In the genomic region with DNA sequence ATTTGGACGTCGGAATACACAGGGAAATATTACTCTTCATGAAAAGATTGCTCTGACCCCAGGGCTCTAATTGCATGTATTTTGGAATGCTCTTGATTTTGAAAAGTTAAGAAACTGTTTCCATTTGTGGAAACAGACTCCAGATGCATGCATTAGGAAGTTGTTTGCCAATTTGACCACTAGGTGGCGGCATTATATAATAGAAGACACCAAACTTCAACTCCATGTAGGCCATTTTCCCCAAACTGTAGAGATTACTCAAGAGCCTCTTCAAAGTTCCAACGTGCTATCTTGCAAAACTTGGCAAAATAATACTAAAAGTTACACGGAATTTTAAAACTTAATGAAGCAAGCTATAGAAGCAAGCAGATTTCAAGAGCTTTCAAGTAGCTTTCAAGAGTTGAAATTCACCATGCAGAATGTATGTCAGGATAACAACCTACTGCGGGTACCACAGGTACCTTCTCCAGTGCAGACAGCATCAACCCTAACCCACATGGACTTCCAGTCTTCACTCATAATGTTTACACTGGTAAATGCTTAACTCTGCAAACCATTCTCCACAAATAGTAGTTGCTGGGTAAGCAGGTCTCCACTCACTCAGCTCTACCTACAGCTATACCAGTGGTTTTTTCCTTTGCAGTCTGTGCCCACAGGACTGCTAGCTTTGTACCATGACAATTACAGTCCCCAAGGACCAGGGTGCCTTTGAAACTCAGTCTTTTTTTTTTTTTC, we compare ENCODE assay signal across 9 mouse cellular contexts.
DNase-seq lines count a peak whose midpoint lies in the region; ATAC-seq and TF ChIP-seq lines count a peak whose summit lies in the region.
"Had no signal": no experiment of that assay in that cellular context is flagged by ENCODE, and none has a peak within 500 bp of the region (broad histone marks: within the 10 kb centered on the region; RNA-seq: fewer than 3 reads in every experiment).

No protein-coding gene starts in this region.

- 18% methylated on average over 6 of the region's 6 CpGs for WGBS in spleen, adult 2 months
- WGBS in embryonic facial prominence, embryonic 10.5 days: 19% methylated on average over 6 of the region's 6 CpGs
- WGBS in intestine, embryonic 15.5 days: 19% methylated on average over 6 of the region's 6 CpGs
- WGBS in limb, embryonic 10.5 days: 21% methylated on average over 6 of the region's 6 CpGs

- H3K4me1 ChIP-seq in spleen, adult 2 months (ENCODE audit: control insufficient read depth, insufficient read depth, insufficient read length): peaks cover 21% of the 10 kb centered on the region; the same call in 1 of the 2 replicates
- no peaks in the 10 kb centered on the region for H3K4me1 ChIP-seq in embryonic facial prominence, embryonic 10.5 days
- no peaks in the 10 kb centered on the region for H3K4me1 ChIP-seq in intestine, embryonic 15.5 days (replicated peaks)
- peaks cover 3% of the 10 kb centered on the region; the same call in 1 of the 2 replicates for H3K4me1 ChIP-seq in limb, embryonic 10.5 days

- no peaks in the 10 kb centered on the region for H3K36me3 ChIP-seq in spleen, adult 2 months (ENCODE audit: control insufficient read depth, insufficient read depth, low read length)
- H3K36me3 ChIP-seq in embryonic facial prominence, embryonic 10.5 days (replicated peaks): no peaks in the 10 kb centered on the region
- H3K36me3 ChIP-seq in intestine, embryonic 15.5 days: no peaks in the 10 kb centered on the region
- H3K36me3 ChIP-seq in limb, embryonic 10.5 days: no peaks in the 10 kb centered on the region

- H3K4me3 ChIP-seq in spleen, adult 2 months (ENCODE audit: extremely low read depth, insufficient read depth, insufficient read length): no peak overlapping the region
- H3K4me3 ChIP-seq in embryonic facial prominence, embryonic 10.5 days: no peak overlapping the region
- H3K4me3 ChIP-seq in intestine, embryonic 15.5 days (replicated peaks): no peak overlapping the region
- H3K4me3 ChIP-seq in limb, embryonic 10.5 days: no peak overlapping the region
- H3K4me3 ChIP-seq: myocyte had no signal

- TF ChIP-seq CTCF in spleen, adult 2 months (IDR thresholded peaks at IDR 0.05; ENCODE audit: extremely low read depth, insufficient read depth, insufficient read length, insufficient replicate concordance): no peak

- H3K9me3 ChIP-seq in embryonic facial prominence, embryonic 10.5 days: no peaks in the 10 kb centered on the region
- H3K9me3 ChIP-seq in intestine, embryonic 15.5 days: no peaks in the 10 kb centered on the region
- no peaks in the 10 kb centered on the region for H3K9me3 ChIP-seq in limb, embryonic 10.5 days (replicated peaks)

- no peak for TF ChIP-seq POLR2A in spleen, adult 2 months (IDR thresholded peaks at IDR 0.05; ENCODE audit: low read depth, low read length)

- H3K9ac ChIP-seq in intestine, embryonic 15.5 days: no peak overlapping the region

- no peak overlapping the region for H3K4me2 ChIP-seq in intestine, embryonic 15.5 days (replicated peaks)

- no peak overlapping the region for H3K27ac ChIP-seq in spleen, adult 2 months (ENCODE audit: insufficient read depth, low read length)
- H3K27ac ChIP-seq in embryonic facial prominence, embryonic 10.5 days (replicated peaks): no peak overlapping the region
- no peak overlapping the region for H3K27ac ChIP-seq in intestine, embryonic 15.5 days
- no peak overlapping the region for H3K27ac ChIP-seq in limb, embryonic 10.5 days

- no peaks in the 10 kb centered on the region for H3K27me3 ChIP-seq in spleen, adult 2 months (ENCODE audit: control insufficient read depth, insufficient read depth, low read length)
- no peaks in the 10 kb centered on the region for H3K27me3 ChIP-seq in embryonic facial prominence, embryonic 10.5 days (replicated peaks; ENCODE audit: low read depth, poor library complexity, severe bottlenecking)
- H3K27me3 ChIP-seq in intestine, embryonic 15.5 days (replicated peaks): no peaks in the 10 kb centered on the region
- H3K27me3 ChIP-seq in limb, embryonic 10.5 days (ENCODE audit: low read depth, poor library complexity, severe bottlenecking): no peaks in the 10 kb centered on the region

- peak; percentile 60 to 61 for DNase-seq in spleen, adult 2 months (ENCODE audit: low read depth in 1 of 2, low spot score in 2 of 2)
- DNase-seq in spleen, adult 12 weeks (ENCODE audit: low spot score): no peak
- DNase-seq in adrenal gland, postnatal 14 days: peak; percentile 71
- peak; percentile 34 for DNase-seq in embryonic facial prominence, embryonic 10.5 days (ENCODE audit: low spot score)
- DNase-seq in limb, embryonic 10.5 days (ENCODE audit: low spot score): peak; percentile 51
- DNase-seq in retina, adult 2 months (ENCODE audit: low read depth, low spot score): peak; percentile 54

- peak; percentile 36; the same call in 1 of the 2 replicates for ATAC-seq in intestine, embryonic 15.5 days
- no peak for ATAC-seq in monocyte, adult 5-6 weeks (replicated peaks; ENCODE audit: insufficient number of reproducible peaks, low FRiP score, low TSS enrichment, poor library complexity, severe bottlenecking)
